Mouse (Mus musculus) skeletal muscle tissue, postnatal 0 days (tissue): Measurements from ENCODE around the gene Terb1. TPM values are rescaled to one million over a fixed set of nuclear protein-coding genes. Genes with fewer than 3 reads are reported as not detected.

Source experiments
- polyA plus RNA-seq: library from polyadenylated mRNA; unstranded; fragments of >200 nt; fragmentation: Nextera tagmentation; extraction: Ambion mirVana; gene quantifications from 2 replicates; pipeline ENCODE4 v1.2.1, GENCODE M21; 2015

Gene Terb1
- 0.38 and 0.42 TPM in 2 replicates for polyA plus RNA-seq

DNA sequence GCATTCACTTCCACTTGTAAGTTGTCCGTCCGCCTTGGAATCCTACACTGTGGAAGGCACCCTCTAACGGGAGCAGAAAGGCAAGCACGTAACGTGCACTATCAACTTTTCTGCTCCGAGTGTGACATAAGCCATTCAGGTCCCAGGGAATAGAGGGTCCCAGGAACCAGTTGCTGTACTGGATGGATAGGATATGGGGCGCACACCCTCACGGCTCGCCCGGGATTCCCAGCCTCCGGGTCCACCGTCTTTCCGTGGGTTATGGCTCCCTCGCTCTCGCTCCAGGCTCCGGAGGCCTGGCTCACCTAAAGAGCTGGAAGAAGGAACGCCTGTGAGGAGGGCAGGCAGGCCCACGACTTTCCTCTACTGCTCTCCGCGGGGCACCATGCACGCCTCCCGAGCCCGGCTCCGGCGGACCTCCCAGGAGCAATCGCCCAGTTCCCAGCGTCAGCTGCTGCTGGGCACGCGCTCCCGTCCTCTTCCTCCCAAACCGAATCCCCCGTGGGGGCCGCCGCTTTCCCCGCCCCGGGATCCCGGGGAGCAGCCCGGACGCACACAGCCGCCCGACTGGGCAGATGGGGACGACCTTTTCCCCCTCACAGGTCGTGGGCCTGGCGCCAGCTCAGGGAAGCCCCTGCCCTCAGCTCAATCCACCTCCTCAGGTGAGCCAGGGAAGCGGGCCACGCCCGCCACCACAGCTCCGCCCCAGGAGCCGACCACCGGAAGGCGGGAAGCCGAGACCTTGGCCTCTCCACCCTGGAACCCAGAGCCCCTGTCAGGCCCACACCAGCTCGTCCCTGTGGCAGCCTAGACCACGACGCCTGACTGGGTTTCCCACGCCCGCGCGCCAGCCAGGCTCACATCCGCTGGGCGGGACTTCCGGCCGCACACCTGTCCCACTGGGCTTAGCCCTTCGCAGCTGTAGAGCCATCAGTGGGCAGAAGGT, at the start of gene Terb1:
Gene Terb1 (minus strand): TSS at position 850 of the 946 bp plus-strand sequence.

DNA sequence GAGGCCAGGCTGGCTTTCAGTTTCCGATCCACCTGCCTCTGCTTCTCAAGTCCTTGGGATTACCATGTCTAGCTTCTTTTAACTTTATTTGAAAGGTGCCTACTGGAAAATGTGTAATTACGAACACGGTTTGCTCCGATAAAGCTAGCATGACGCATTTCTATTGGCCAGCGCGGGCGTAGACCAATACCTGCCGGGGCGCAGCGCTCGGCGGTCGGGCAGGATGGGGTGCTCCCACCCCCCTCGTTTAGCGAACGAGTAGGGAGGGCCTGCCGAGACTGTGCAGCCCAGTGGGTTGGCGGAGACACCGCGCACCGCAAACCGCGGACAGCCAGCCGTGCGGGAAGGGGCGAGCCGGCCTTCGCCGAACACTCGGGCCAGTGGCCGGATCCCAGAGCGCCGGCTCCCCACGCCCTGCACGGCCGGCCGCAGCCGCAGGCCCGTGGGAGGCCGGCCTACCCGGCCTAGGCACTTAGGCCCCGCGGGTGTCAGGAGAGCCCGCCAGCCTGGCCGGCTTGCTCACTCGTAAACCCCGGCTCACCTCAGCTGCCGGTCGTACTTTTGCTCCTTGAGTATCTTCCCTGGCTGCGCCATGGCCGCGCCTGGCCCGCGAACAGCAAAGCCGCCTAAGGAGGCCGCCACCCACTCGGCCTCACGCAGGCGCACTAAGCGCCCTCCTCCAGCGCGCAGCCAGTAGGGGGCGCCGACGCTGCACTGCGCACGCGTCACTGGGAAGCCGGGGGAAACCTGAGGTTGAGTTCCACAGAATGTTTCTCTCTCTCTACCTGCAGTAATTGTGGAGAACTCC, 24.5 kb upstream of the Terb1 start, which contains the start of the genes Nae1 and Car7:
Gene Nae1 (minus strand): TSS at position 667 of the 808 bp plus-strand sequence.
Gene Car7 (plus strand): TSS at position 719 of the 808 bp plus-strand sequence.

DNA sequence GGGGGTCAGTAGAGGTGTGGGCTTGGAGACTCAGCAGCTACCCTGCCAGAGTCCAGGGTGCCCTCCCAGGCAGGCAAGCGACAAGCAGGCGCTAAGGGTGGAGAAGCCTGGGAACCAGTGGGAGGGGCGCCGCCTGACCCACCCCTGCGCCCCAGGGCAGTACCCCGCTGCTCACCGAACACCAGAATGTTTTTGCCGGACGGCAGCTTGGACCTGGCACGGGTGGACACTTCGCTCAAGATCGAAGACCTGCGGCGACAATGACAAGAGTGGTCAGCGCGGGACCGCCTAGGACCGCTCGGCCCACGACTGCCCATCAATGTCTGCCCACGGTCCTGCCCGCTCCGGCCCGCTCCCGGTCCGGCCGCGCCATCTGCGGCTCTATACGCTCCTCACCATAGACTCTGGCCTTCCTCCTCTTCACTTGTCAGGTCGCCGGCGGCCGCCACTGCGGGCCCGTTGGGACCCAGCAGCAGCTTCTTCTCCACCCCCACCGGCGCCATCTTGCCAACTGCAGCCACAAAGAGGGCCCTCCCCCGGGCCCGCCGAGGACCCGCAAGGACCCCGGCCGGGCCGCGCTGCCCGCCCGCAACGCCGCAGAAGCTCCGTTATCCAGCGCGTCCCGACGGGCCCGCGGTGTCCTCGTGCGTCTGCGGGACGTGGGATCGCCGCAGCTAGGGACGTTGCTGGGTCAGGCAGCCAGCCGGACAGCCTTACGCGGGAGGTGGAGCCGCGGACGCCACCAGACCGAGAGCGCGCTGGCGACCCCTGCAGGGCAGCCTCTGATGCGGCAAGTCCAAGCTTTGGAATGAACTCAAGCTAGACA, 67.2 kb downstream of the Terb1 start, which contains the start of gene Dync1li2:
Gene Dync1li2 (minus strand): TSS at position 749 of the 826 bp plus-strand sequence.

Other genes with a start within 250 kb of the Terb1 start
- not detected in 2 replicates for gene Cmtm2a, start 216.7 kb downstream of the Terb1 start, polyA plus RNA-seq
- not detected in 2 replicates for gene Gm45711, start 199.8 kb downstream of the Terb1 start, polyA plus RNA-seq
- not detected in 2 replicates for gene Cmtm1, start 199.8 kb downstream of the Terb1 start, polyA plus RNA-seq
- not detected in 2 replicates for gene Gm11020, start 188.3 kb downstream of the Terb1 start, polyA plus RNA-seq
- not detected in 2 replicates for gene Cmtm2b, start 187.7 kb downstream of the Terb1 start, polyA plus RNA-seq
- 78.2 and 93.7 TPM in 2 replicates for gene Cmtm3, start 170.5 kb downstream of the Terb1 start, polyA plus RNA-seq
- gene Cmtm4, start 114.1 kb downstream of the Terb1 start, polyA plus RNA-seq: 0.90 and 1.1 TPM in 2 replicates
- 42.8 and 43.2 TPM in 2 replicates for gene Dync1li2, start 66.9 kb downstream of the Terb1 start, polyA plus RNA-seq
- gene Nae1, start 24.7 kb upstream of the Terb1 start, polyA plus RNA-seq: 60.7 and 62.2 TPM in 2 replicates
- 1.1 and 1.4 TPM in 2 replicates for gene Car7, start 24.8 kb upstream of the Terb1 start, polyA plus RNA-seq
- gene Pdp2, start 81.5 kb upstream of the Terb1 start, polyA plus RNA-seq: 5.3 and 5.4 TPM in 2 replicates
- gene Cdh16, start 114.5 kb upstream of the Terb1 start, polyA plus RNA-seq: 8.1 and 8.4 TPM in 2 replicates
- 91.8 and 103 TPM in 2 replicates for gene Rrad, start 121.4 kb upstream of the Terb1 start, polyA plus RNA-seq
- 119 and 126 TPM in 2 replicates for gene Ciao2b, start 132.1 kb upstream of the Terb1 start, polyA plus RNA-seq
- 0.08 TPM in 1 of 2 replicates, not detected in the other for gene Ces2a, start 224.1 kb upstream of the Terb1 start, polyA plus RNA-seq